Mouse (Mus musculus) lung, postnatal 36 days (tissue): Measurements from ENCODE around the gene Clybl.

Experiments used
- DNase-seq: peaks from one replicate; pipeline ENCODE4 v3.0.0; 2022; ENCODE audit warnings: mixed read lengths

The Clybl gene

GRCm38 (mm10) chr14:122434039-122434438, 252.5 kb downstream of the Clybl start:
- no peak for DNase-seq

GRCm38 (mm10) chr14:122436850-122437249, 255.3 kb downstream of the Clybl start:
- no peak for DNase-seq

- DNase-seq: no peak
Measured at GRCm38 (mm10) chr14:122449601-122450495, 268.3 kb downstream of the Clybl start.

GRCm38 (mm10) chr14:122450496-122451382, 269.2 kb downstream of the Clybl start, which contains the start of gene Gm5089:
Gene Gm5089, minus strand, starts transcription at chr14:122451115.
- peak; percentile 63 for DNase-seq

- DNase-seq: no peak
Measured at GRCm38 (mm10) chr14:122451551-122452145, 270.1 kb downstream of the Clybl start.
